Mouse (Mus musculus) skeletal muscle tissue, postnatal 0 days (tissue): ENCODE measurements around the gene Gm4201. TPM values are rescaled to one million over a fixed set of nuclear protein-coding genes. Genes with fewer than 3 reads are reported as not detected.

ENCODE experiments used
- polyA plus RNA-seq: library from polyadenylated mRNA; unstranded; fragments of >200 nt; fragmentation: Nextera tagmentation; extraction: Ambion mirVana; gene quantifications from 2 replicates; pipeline ENCODE4 v1.2.1, GENCODE M21; 2015

The Gm4201 gene
- polyA plus RNA-seq = not detected in 2 replicates

GRCm38 (mm10) chr7:22565243-22565642 is at the start of gene Gm4201:
Gene Gm4201, minus strand, starts transcription at chr7:22565343.

GRCm38 (mm10) chr7:22588027-22588426 is 22.9 kb upstream of the Gm4201 start, which contains the start of gene Gm4565:
Gene Gm4565, minus strand, starts transcription at chr7:22588127.

GRCm38 (mm10) chr7:22534787-22535186 is 30.4 kb downstream of the Gm4201 start, which contains the start of gene Gm8677:
Gene Gm8677, minus strand, starts transcription at chr7:22534887.

GRCm38 (mm10) chr7:22522667-22523066 is 42.5 kb downstream of the Gm4201 start, which contains the start of gene Vmn1r152:
Gene Vmn1r152, plus strand, starts transcription at chr7:22522967.

Other genes with a start within 250 kb of the Gm4201 start
- gene Gm4187, start 235.6 kb downstream of the Gm4201 start, polyA plus RNA-seq = not detected in 2 replicates
- gene Gm8660, start 194.3 kb downstream of the Gm4201 start, polyA plus RNA-seq = not detected in 2 replicates
- gene Vmn1r148, start 151.8 kb downstream of the Gm4201 start, polyA plus RNA-seq = not detected in 2 replicates
- gene Vmn1r149, start 127.1 kb downstream of the Gm4201 start, polyA plus RNA-seq = not detected in 2 replicates
- not detected in 2 replicates for gene Gm10665, start 101.3 kb downstream of the Gm4201 start, polyA plus RNA-seq
- gene Vmn1r151, start 65.7 kb downstream of the Gm4201 start, polyA plus RNA-seq = not detected in 2 replicates
- not detected in 2 replicates for gene Vmn1r152, start 42.4 kb downstream of the Gm4201 start, polyA plus RNA-seq
- not detected in 2 replicates for gene Gm8677, start 30.5 kb downstream of the Gm4201 start, polyA plus RNA-seq
- not detected in 2 replicates for gene Gm4565, start 22.8 kb upstream of the Gm4201 start, polyA plus RNA-seq
- gene Vmn1r155, start 92.7 kb upstream of the Gm4201 start, polyA plus RNA-seq = not detected in 2 replicates
- not detected in 2 replicates for gene Gm8693, start 127.0 kb upstream of the Gm4201 start, polyA plus RNA-seq
- gene Gm4567, start 154.4 kb upstream of the Gm4201 start, polyA plus RNA-seq = not detected in 2 replicates
- gene Vmn1r157, start 196.4 kb upstream of the Gm4201 start, polyA plus RNA-seq = not detected in 2 replicates
- not detected in 2 replicates for gene Vmn1r158, start 225.4 kb upstream of the Gm4201 start, polyA plus RNA-seq